Mouse (Mus musculus): Measurements from ENCODE around the gene Cd109. TPM values are rescaled to one million over a fixed set of nuclear protein-coding genes. Genes with fewer than 3 reads are reported as not detected.
A peak's percentile ranks its signal among the peaks of the same experiment; 100 is the strongest.

The Cd109 gene
- total RNA-seq, 2 experiments from 2014 or later, result 0.28 to 0.81 TPM

DNA sequence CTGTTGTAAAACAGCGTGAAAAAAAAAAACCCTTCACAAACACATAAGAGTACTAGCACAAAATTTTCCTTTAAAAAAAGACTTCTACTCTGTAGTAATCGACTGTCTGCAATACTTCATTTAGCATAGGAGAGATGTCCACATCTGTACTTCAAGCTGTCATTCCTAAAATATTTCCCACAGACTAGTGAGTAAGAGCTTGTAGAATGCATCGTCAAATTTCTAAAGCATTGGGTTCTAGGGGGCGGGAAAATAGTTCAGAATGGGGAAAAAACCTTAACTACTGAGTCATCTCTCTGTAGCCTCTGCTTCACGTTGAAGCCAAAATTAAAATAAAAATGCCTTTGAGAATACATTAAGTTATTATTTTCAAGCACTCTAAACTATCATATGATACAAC lies 42.2 kb downstream of the Cd109 start:
- no peak for TF ChIP-seq CTCF (IDR thresholded peaks at IDR 0.05)
- Histone ChIP-seq H3K27ac (no peak overlapping the region), H3K4me3 (no peak overlapping the region)
- DNase-seq, result no peak
- intact Hi-C loops (cut with DNase I), result no loop called here

DNA sequence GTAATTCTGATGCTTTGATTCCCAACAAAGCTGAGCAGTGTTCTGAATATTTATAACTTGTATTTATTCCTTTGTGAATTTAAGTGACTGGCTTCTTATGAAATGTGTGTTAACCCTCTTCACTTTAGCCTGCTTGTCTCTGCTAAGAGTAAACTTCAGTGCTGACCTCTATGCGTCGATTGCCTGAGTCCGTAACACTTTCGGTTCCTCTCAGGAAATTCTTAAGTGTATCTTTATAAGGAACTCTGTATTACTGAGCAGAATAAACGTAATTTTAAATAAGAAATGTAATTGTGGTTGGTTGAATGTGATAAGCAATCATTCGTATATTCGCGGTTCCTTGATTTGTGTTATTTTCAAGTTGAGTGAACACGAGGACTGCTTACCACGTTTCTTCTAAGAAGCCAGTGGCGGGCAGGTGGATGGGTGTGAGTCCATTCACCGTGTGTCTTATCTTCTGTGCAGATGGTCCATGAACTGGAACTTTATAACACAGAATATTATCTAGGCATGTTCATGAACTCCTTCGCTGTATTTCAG lies 56.2 kb downstream of the Cd109 start:
- no peak overlapping the region for H3K27ac ChIP-seq
- no peak for DNase-seq
- TF ChIP-seq CTCF (IDR thresholded peaks at IDR 0.05), result no peak
- H3K4me3 ChIP-seq, result no peak overlapping the region
- intact Hi-C loops (cut with DNase I), result no loop called here

GRCm38 (mm10) chr9:78700691-78701090 lies 85.3 kb downstream of the Cd109 start:
- DNase-seq, result peak; percentile 65
- intact Hi-C loops (cut with DNase I), result no loop called here
- H3K27ac ChIP-seq, result no peak overlapping the region
- TF ChIP-seq CTCF (IDR thresholded peaks at IDR 0.05), result peak; percentile 81
- H3K4me3 ChIP-seq, result no peak overlapping the region

DNA sequence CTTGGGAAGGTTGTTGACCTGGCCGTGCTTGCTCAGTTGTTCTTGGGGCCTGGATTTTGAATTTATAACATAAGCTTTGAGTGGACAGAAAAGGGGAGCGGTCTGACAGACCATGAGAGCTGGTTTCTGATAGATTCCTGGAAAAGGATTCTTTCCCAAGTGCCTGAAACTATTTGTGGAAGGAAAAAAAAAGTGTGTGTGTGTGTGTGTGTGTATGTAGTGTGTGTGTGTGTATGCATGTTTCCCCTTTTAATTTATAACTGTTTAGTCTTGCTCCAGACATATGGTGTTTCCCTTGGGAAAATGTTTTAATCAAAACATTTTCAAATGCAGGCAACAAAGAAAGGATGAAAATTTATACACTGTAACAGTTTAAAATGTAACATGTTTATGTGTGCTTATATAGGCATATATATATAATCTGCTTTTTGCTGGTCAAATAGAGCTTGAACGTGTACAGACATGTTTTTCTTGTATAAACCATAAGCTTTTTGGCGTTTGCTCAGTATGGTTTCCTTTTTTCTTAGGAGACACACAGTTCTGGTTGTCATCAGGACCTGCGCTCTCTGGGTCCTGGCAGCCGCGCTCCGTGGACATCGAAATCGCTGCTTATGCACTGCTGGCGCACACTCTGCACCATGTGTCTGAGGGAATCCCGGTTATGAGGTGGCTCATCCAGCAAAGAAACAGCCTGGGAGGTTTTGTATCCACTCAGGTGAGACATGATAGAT lies 87.3 kb downstream of the Cd109 start:
- TF ChIP-seq CTCF (IDR thresholded peaks at IDR 0.05), result no peak
- no peak for DNase-seq
- Histone ChIP-seq H3K27ac (no peak overlapping the region), H3K4me3 (no peak overlapping the region)
- intact Hi-C loops (cut with DNase I), result no loop called here

- DNase-seq, result no peak
- no peak overlapping the region for H3K4me3 ChIP-seq
- intact Hi-C loops (cut with DNase I), result no loop called here
- no peak overlapping the region for H3K27ac ChIP-seq
- TF ChIP-seq CTCF (IDR thresholded peaks at IDR 0.05), result peak; percentile 41
Observed at GRCm38 (mm10) chr9:78720888-78721798, 105.8 kb downstream of the Cd109 start.

GRCm38 (mm10) chr9:78731931-78732330 lies 116.6 kb downstream of the Cd109 start:
- DNase-seq, result no peak
- intact Hi-C loops (cut with DNase I), result no loop called here
- Histone ChIP-seq H3K4me3 (no peak overlapping the region), H3K27ac (no peak overlapping the region)
- TF ChIP-seq CTCF (IDR thresholded peaks at IDR 0.05), result no peak

DNA sequence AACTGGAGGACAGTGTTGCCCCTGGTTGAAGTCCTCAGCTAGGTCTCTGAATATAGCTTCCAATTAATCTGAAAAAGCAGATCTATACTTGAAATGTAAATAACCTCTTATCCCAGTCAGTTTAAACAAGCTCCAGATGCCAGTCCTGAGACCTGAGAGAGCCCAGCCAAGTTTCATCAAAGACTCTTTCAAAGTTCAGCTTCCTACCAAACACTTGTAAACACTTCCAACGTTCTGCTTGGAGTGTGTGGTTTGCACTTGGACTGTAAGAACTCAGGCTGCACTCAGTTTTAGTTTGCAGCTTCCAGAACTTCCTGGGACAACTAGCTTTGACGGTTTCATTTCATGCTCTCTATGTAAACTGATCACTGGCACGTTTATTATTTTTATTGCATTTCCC lies 120.2 kb downstream of the Cd109 start:
- intact Hi-C loops (cut with DNase I), result no loop called here
- no peak for DNase-seq
- H3K4me3 ChIP-seq, result no peak overlapping the region
- H3K27ac ChIP-seq, result no peak overlapping the region
- no peak for TF ChIP-seq CTCF (IDR thresholded peaks at IDR 0.05)

DNA sequence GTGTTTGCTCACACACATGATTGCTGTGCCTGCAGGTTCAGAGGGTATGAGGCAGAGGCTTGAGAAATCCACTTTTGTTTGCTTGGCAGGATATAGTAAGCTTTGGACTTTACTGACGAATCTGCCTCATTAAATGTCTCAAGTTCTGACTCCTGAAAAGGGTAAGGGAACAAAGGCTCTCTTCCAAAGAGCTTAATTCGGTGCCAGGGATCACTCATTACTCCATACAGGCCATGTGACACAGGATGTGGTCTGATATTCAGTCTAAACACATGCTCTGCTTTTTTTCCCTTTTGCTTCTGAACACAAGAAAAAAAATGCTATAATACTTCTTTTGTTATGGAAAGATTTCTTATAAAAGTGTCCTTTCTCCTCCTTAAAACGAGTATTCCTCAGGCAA lies 126.7 kb downstream of the Cd109 start:
- intact Hi-C loops (cut with DNase I), result no loop called here
- TF ChIP-seq CTCF (IDR thresholded peaks at IDR 0.05), result no peak

DNA sequence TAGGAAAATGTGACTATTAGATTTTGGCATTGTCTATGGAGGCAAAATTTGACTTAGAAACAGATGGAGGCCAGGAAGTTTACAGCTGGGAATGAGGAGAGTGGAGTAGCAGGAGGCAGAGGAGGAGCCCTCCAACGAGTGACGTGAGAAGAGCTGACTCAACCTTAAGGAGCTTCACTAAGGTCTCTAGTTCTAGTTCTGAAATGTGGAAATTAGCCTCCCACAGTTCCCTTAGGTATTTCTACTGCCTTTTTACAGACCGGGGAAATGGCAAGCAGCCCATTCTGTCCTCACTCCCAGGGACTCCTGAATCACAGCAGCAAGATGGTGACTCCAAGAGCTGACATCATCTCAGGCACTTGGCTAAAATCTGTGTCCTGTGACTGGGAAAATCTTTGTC lies 134.9 kb downstream of the Cd109 start:
- intact Hi-C loops (cut with DNase I), result no loop called here
- peak; percentile 77 for DNase-seq
- H3K27ac ChIP-seq, result peak overlapping the region; percentile 43; the same call in 1 of the 2 replicates
- H3K4me3 ChIP-seq, result no peak overlapping the region
- TF ChIP-seq CTCF (IDR thresholded peaks at IDR 0.05), result no peak

More for the DNA sequence above, 126.7 kb downstream of the Cd109 start:
- no peak overlapping the region for H3K4me3 ChIP-seq
- DNase-seq, result no peak
- no peak overlapping the region for H3K27ac ChIP-seq

Other genes starting within 250 kb of the Cd109 start
- not detected for gene Dppa5a, start 247.4 kb upstream of the Cd109 start, total RNA-seq (2021)
- gene Ooep, start 236.8 kb upstream of the Cd109 start, total RNA-seq (2021), result not detected
- not detected for gene Ddx43, start 219.8 kb upstream of the Cd109 start, total RNA-seq (2021)
- gene Cgas, start 172.3 kb upstream of the Cd109 start, total RNA-seq (2021), result under 1 TPM; 0.08 to 0.11 TPM
- 10 to 100 TPM; 19.8 to 22.0 TPM for gene Mto1, start 167.3 kb upstream of the Cd109 start, total RNA-seq (2021)
- gene Gm17324, start 166.8 kb upstream of the Cd109 start, total RNA-seq (2021), result not detected
- 100 to 1,000 TPM; 390 to 557 TPM for gene Eef1a1, start 126.4 kb upstream of the Cd109 start, total RNA-seq (2021)
- 1 to 10 TPM; 2.7 to 2.8 TPM for gene Slc17a5, start 27.5 kb upstream of the Cd109 start, total RNA-seq (2021)

All from gastrocnemius, adult 2 months (tissue).